Mouse (Mus musculus): ENCODE data around the gene Pramel6.
"Not testable (repeated sequence)": the region's sequence is repeated elsewhere in the genome, so short reads cannot be mapped to it uniquely, and the experiment has no call there.

Pramel6 gene

GRCm38 (mm10) chr2:87506265-87506664 is at the start of gene Pramel6:
TSS of gene Pramel6 (plus strand) at chr2:87506565.
- in situ Hi-C loops (cut with MboI) = no loop called here

GRCm38 (mm10) chr2:87461769-87462168 is 44.6 kb upstream of the Pramel6 start:
- in situ Hi-C loops (cut with MboI) = no loop called here

GRCm38 (mm10) chr2:87480207-87480606 is 26.2 kb upstream of the Pramel6 start:
- in situ Hi-C loops (cut with MboI) = no loop called here

- in situ Hi-C loops (cut with MboI) = no loop called here
These were observed 25.2 kb upstream of the Pramel6 start for GRCm38 (mm10) chr2:87481158-87481557.

- in situ Hi-C loops (cut with MboI) = no loop called here
These were observed 24.1 kb upstream of the Pramel6 start for GRCm38 (mm10) chr2:87482276-87482675.

GRCm38 (mm10) chr2:87496993-87497392 is 9.4 kb upstream of the Pramel6 start, which contains the start of gene Pramel7:
TSS of gene Pramel7 (minus strand) at chr2:87497093.
- in situ Hi-C loops (cut with MboI) = not testable (repeated sequence)

- in situ Hi-C loops (cut with MboI) = no loop called here
These were observed 8.7 kb downstream of the Pramel6 start for GRCm38 (mm10) chr2:87515046-87515445.

GRCm38 (mm10) chr2:87515457-87516060 is 9.2 kb downstream of the Pramel6 start:
- in situ Hi-C loops (cut with MboI) = no loop called here

- in situ Hi-C loops (cut with MboI) = no loop called here
These were observed 10.2 kb downstream of the Pramel6 start for GRCm38 (mm10) chr2:87516581-87516980.

- in situ Hi-C loops (cut with MboI) = no loop called here
These were observed 14.3 kb downstream of the Pramel6 start for GRCm38 (mm10) chr2:87520651-87521050.

GRCm38 (mm10) chr2:87525899-87526616 is 19.7 kb downstream of the Pramel6 start:
- in situ Hi-C loops (cut with MboI) = not testable (repeated sequence)

GRCm38 (mm10) chr2:87531496-87531895 is 25.1 kb downstream of the Pramel6 start, which contains the start of gene Olfr153:
TSS of gene Olfr153 (plus strand) at chr2:87531796.
- in situ Hi-C loops (cut with MboI) = no loop called here

- in situ Hi-C loops (cut with MboI) = no loop called here
These were observed 28.5 kb downstream of the Pramel6 start for GRCm38 (mm10) chr2:87534826-87535225.

GRCm38 (mm10) chr2:87545442-87545841 is 39.1 kb downstream of the Pramel6 start, which contains the start of gene Olfr1128:
TSS of gene Olfr1128 (minus strand) at chr2:87545542.
- in situ Hi-C loops (cut with MboI) = no loop called here
